Mouse (Mus musculus): ENCODE data around the gene Wee2. TPM values are rescaled to one million over a fixed set of nuclear protein-coding genes. Genes with fewer than 3 reads are reported as not detected.

Wee2 gene
- total RNA-seq, 2 experiments from 2014 or later: not detected

DNA sequence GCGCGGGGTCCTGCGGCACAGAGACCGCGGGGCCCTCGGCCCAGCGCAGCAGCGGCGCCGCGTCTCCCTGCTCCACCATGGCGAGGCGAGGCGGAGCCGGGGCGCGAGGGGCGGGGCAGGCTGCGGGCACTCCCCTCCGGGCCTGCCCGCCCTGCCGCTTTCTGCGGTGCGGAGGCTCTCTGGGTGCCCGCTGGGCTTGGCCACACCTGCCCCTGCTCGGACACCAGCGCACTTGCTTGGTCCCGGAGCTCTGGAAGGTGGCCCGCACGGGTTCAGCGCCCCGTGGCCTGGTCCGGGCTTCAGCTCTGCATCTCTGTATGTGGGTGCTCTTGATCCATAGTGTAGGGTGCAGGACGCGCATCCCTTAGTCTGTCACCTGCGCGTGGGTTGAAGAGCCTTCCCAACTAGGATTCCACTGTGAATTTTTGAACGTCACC, 2.8 kb upstream of the Wee2 start, which contains the start of gene E330009J07Rik:
Gene E330009J07Rik, minus strand, starts transcription at position 89 of the 437 bp plus-strand sequence.
- DNase-seq: peak; percentile 85 to 88

- no peak for DNase-seq
Observed at GRCm38 (mm10) chr6:40439731-40440130, 843 bp downstream of the Wee2 start.

GRCm38 (mm10) chr6:40441276-40441675, 2.4 kb downstream of the Wee2 start:
- no peak for DNase-seq

DNA sequence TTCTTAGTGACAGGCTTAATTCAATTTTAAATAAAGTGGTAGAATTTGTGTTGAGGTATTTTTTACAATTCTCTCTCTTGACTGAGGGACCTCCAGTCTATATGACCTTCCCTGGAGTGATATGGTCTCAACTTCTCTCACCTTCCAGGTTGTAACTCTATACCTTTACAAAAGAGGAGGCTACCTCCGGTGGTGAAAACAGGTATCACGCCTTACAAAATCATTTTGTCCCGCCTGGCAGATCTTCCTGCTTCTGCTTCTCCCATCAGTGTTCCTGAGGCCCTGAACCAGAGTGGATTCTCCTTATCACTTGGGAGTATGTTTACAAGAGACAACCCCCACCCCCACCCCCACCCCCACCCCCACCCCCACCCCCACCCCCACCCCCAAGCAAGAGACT, 2.9 kb downstream of the Wee2 start:
- DNase-seq: no peak

GRCm38 (mm10) chr6:40443281-40443928, 4.5 kb downstream of the Wee2 start:
- no peak for DNase-seq

DNA sequence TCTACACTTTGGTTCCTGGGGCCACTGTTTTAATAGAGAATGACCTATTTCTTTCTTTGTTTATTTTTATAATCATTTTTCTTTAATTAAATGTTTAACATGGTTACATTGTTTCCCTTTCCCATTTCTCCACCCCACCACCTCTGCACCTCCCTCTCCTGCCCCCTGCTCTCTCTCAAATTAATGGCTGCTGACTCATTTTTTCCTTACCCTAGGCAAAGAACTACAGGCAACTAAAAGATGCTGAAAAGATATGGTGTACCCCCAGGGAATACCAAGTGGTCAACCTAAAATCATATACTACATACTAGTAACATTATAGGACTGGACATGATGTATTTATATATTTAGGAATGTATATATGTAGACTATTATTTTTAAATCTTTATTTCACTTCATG, 9.7 kb downstream of the Wee2 start:
- no peak for DNase-seq

GRCm38 (mm10) chr6:40454436-40455041, 15.7 kb downstream of the Wee2 start:
- DNase-seq: peak in 1 of 2 experiments; percentile 25

DNA sequence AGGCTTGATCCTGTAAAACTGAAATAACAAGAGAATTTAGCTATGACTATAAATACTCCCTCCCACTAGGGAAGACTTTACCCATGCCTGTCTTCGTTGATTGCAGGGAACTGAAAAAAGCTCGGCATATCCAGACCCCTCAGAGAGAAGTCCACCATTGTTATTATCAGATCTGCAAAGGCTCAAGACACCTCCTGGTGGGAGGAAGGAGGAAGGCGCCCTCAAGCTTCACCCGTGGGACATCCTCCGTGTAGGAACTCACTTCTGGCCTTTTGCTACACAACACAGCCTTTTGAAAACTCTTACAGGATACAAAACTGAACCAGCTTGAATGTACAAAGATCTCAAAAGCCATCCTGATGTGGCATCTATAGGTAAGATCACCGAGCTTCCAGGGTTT, 26.8 kb downstream of the Wee2 start:
- no peak for DNase-seq

DNA sequence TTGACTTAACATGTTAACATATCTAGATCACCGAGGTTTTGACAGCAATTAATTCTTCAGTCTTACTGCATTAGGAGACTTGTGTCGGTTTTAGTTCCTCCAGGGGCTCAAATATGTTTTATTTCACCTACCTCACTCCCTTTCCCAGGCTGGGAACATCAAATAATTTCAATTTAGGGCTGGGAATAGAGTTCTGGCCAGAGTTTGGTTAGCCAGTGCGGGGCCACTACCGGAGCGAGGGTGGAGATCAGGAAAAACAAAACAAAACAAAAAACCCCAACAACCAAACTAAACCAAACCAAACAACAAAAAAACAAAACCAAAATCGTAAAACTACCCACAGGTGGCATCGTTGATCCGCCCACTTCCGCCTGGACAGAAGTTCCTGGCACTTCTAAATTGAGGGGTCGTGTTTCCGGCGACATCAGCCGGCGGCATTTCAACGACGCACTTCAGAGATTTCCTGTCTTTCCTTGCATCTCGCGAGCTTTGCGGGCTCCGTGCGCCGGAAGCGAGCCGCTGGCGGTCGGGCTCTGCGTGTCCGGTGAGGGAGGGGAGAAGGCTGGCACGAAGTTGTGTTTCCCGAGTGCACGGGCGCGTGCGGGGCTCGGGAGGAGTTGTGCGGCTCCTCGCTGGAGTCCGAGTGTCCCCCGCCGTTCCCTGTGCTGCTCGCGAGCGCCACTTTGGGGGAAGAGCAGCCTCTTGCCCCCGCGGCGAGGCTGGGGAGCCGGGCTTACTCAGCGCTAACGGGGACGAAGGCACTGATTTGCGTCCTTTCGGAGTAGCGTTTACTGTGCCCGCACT, 32.2 kb downstream of the Wee2 start, which contains the start of gene Ssbp1:
Gene Ssbp1, plus strand, starts transcription at position 437 of the 804 bp plus-strand sequence.
- DNase-seq: peak; percentile 94

GRCm38 (mm10) chr6:40471720-40472010, 32.8 kb downstream of the Wee2 start:
- DNase-seq: peak in 1 of 2 experiments; percentile 1

- DNase-seq: no peak
Observed at GRCm38 (mm10) chr6:40476132-40476531, 37.2 kb downstream of the Wee2 start.

- peak in 1 of 2 experiments; percentile 12 for DNase-seq
Observed at GRCm38 (mm10) chr6:40479705-40480104, 40.8 kb downstream of the Wee2 start.

- no peak for DNase-seq
Observed at GRCm38 (mm10) chr6:40482318-40482717, 43.4 kb downstream of the Wee2 start.

DNA sequence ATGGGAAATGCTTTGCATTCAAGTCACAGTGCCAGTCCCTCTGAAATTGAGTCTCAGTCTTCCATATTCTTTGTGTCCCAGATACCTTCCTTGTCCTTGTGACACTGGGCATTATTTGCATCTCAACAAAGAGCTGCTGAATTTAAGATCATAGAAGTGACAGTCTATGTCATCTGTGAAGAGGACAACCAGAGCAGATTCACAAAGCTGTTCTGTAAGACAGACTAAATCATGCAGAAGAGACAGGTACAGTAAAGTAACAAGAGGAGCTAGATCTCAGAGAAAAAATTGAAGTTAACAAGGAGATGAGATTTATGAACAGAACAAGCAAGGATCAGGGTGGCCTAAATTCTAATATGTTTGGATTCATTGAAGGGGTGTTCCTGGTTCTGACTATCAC, 52.0 kb downstream of the Wee2 start, which contains the start of gene Tas2r137:
Gene Tas2r137, plus strand, starts transcription at position 301 of the 400 bp plus-strand sequence.
- no peak for DNase-seq

DNA sequence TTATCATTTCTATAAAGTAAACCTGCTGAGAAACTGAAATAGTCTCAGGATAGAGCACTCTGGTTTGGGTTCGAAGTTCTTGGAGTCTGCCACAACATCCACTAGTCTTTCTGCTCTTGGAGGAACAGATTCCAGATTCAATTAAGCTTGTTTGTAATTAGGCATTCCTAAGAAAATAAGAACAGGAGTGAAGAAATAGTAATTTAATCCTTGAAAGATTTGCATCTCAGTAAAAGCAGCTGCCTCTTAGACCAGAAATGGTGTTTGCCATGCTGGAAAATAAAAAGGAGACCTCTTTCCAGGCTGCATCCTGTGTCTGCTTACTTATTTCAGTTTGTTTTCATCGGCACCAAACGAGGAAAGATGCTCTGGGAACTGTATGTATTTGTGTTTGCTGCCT, 54.3 kb downstream of the Wee2 start, which contains the start of gene Tas2r108:
Gene Tas2r108, plus strand, starts transcription at position 301 of the 400 bp plus-strand sequence.
- no peak for DNase-seq

Other genes with a start within 250 kb of the Wee2 start
- gene Agk, start 113.9 kb upstream of the Wee2 start, total RNA-seq (2021): 10 to 100 TPM; 17.2 to 18.7 TPM
- gene E330009J07Rik, start 3.0 kb upstream of the Wee2 start, total RNA-seq (2021): 1 to 10 TPM; 4.0 to 4.3 TPM
- gene Ssbp1, start 32.3 kb downstream of the Wee2 start, total RNA-seq (2021): 10 to 100 TPM; 31.9 to 32.3 TPM
- not detected for gene Tas2r137, start 52.1 kb downstream of the Wee2 start, total RNA-seq (2021)
- gene Tas2r108, start 54.4 kb downstream of the Wee2 start, total RNA-seq (2021): not detected
- gene Prss37, start 80.4 kb downstream of the Wee2 start, total RNA-seq (2021): not detected
- gene Olfr461, start 116.0 kb downstream of the Wee2 start, total RNA-seq (2021): not detected
- not detected for gene Olfr460, start 130.4 kb downstream of the Wee2 start, total RNA-seq (2021)
- under 1 TPM; 0.54 to 0.92 TPM for gene Clec5a, start 146.7 kb downstream of the Wee2 start, total RNA-seq (2021)
- not detected for gene Tas2r138, start 174.2 kb downstream of the Wee2 start, total RNA-seq (2021)
- under 1 TPM; 0.10 to 0.12 TPM for gene Mgam, start 189.7 kb downstream of the Wee2 start, total RNA-seq (2021)

Measured in heart, adult 18-20 months (tissue).